Mouse (Mus musculus) kidney, embryonic 15.5 days (tissue): ENCODE data around the gene Pycr1. TPM values are rescaled to one million over a fixed set of nuclear protein-coding genes. Genes with fewer than 3 reads are reported as not detected.

Experiments
- ATAC-seq: fragments of 200-750 bp; cut with Nextera tagmentation; replicated peaks from 2 replicates; pipeline ENCODE4 v1.8.0; 2017; ENCODE audit warnings: moderate TSS enrichment; ENCODE audit not compliant: low FRiP score
- H3K27ac ChIP-seq: fragments of 300-500 bp; sonication (generic); 2 replicates; pipeline ENCODE4 v1.5.1; 2015; ENCODE audit warnings: mild to moderate bottlenecking, inconsistent platforms
- H3K27me3 ChIP-seq: fragments of 300-500 bp; sonication (generic); 2 replicates; pipeline ENCODE4 v1.6.1; 2015; ENCODE audit warnings: inconsistent platforms
- H3K36me3 ChIP-seq: fragments of 300-500 bp; sonication (generic); 2 replicates; pipeline ENCODE4 v1.6.1; 2015; ENCODE audit warnings: inconsistent platforms
- H3K4me1 ChIP-seq: fragments of 300-500 bp; sonication (generic); 2 replicates; pipeline ENCODE4 v1.6.1; 2015; ENCODE audit warnings: inconsistent platforms
- H3K4me2 ChIP-seq: fragments of 300-500 bp; sonication (generic); 2 replicates; pipeline ENCODE4 v1.6.1; 2015; ENCODE audit warnings: moderate library complexity, mild to moderate bottlenecking, inconsistent platforms
- H3K4me3 ChIP-seq: fragments of 300-500 bp; sonication (generic); replicated peaks from 2 replicates; pipeline ENCODE4 v1.5.1; 2015; ENCODE audit warnings: mild to moderate bottlenecking, inconsistent platforms
- H3K9ac ChIP-seq: fragments of 300-500 bp; sonication (generic); 2 replicates; pipeline ENCODE4 v1.6.1; 2015; ENCODE audit warnings: mild to moderate bottlenecking, inconsistent platforms
- H3K9me3 ChIP-seq: fragments of 300-500 bp; sonication (generic); replicated peaks from 2 replicates; pipeline ENCODE4 v1.6.1; 2016; ENCODE audit warnings: inconsistent platforms
- WGBS: fragments of 180-500 bp; shearing (Covaris S2); methylation state at CpG from one replicate; pipeline ENCODE4 v1.1.7; 2015; ENCODE audit warnings: mixed read lengths; 5-methylcytosine and 5-hydroxymethylcytosine counted together
- polyA plus RNA-seq: library from polyadenylated mRNA; unstranded; fragments of >200 nt; fragmentation: Nextera tagmentation; extraction: Ambion mirVana; gene quantifications from 2 replicates; pipeline ENCODE4 v1.2.1, GENCODE M21; 2015

The Pycr1 gene
- polyA plus RNA-seq, 1 experiment from 2014 or later: 29.3 TPM

GRCm38 (mm10) chr11:120609250-120609649 lies 34.3 kb downstream of the Pycr1 start:
- H3K27me3 ChIP-seq: no peaks in the 10 kb centered on the region
- peak overlapping the region; percentile 37; the same call in 1 of the 2 replicates for H3K4me3 ChIP-seq
- H3K9ac ChIP-seq: no peak overlapping the region; the same call in 1 of the 2 replicates
- H3K9me3 ChIP-seq: no peaks in the 10 kb centered on the region
- peak overlapping the region; percentile 65 for H3K4me2 ChIP-seq
- H3K27ac ChIP-seq: peak overlapping the region; percentile 33
- 20% methylated on average over 8 of the region's 8 CpGs for WGBS
- peaks cover 29% of the 10 kb centered on the region for H3K4me1 ChIP-seq
- peak; percentile 63 for ATAC-seq
- peaks cover 66% of the 10 kb centered on the region for H3K36me3 ChIP-seq

GRCm38 (mm10) chr11:120608241-120609034 lies 35.1 kb downstream of the Pycr1 start, which contains the start of gene Npb:
Gene Npb (plus strand): TSS chr11:120608477.
- Histone ChIP-seq H3K27ac (peak within 1 kb of the TSS; percentile 33), H3K27me3 (no peaks in the 10 kb centered on the region), H3K4me1 (peaks cover 29% of the 10 kb centered on the region), H3K4me3 (peak within 1 kb of the TSS; percentile 37), H3K4me2 (peak within 1 kb of the TSS; percentile 65), H3K9me3 (no peaks in the 10 kb centered on the region), H3K36me3 (peaks cover 66% of the 10 kb centered on the region), H3K9ac (peak within 1 kb of the TSS; percentile 44)
- ATAC-seq: 0 out of 2 replicates have a peak, but pooled peaks have one; percentile 17
- 4% methylated on average over 45 of the region's 45 CpGs for WGBS

DNA sequence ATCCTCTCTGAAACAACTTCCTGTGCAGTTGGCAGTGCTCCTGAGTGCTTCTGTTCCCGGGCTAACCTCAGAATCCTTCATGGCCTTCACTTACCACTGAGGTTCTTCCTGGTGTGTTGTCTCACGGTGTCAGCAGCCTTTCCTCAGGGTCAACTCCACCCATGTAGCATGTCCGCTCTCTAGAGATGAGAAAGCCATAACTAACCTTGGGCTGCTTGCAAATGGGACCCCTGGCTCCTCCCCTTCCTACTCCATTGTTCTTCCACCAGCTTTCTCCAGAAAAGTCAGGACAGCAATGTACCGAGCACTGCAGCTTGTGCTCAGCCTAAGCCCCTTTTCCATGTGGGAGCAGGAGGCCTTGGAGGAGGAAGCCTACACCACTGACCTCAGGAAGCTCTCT lies 36.8 kb downstream of the Pycr1 start:
- Histone ChIP-seq H3K4me1 (peaks cover 29% of the 10 kb centered on the region), H3K27me3 (no peaks in the 10 kb centered on the region), H3K4me2 (no peak overlapping the region), H3K27ac (0 out of 2 replicates have a peak overlapping the region, but pooled peaks have one; percentile 1), H3K4me3 (no peak overlapping the region), H3K36me3 (peaks cover 67% of the 10 kb centered on the region), H3K9ac (0 out of 2 replicates have a peak overlapping the region, but pooled peaks have one; percentile 7), H3K9me3 (no peaks in the 10 kb centered on the region)
- 66% methylated on average over 4 of the region's 4 CpGs for WGBS
- no peak for ATAC-seq

- peaks cover 29% of the 10 kb centered on the region for H3K4me1 ChIP-seq
- ATAC-seq: no peak
- H3K27me3 ChIP-seq: no peaks in the 10 kb centered on the region
- WGBS: 90% methylated on average over 7 of the region's 7 CpGs
- H3K9me3 ChIP-seq: no peaks in the 10 kb centered on the region
- no peak overlapping the region for H3K4me3 ChIP-seq
- H3K4me2 ChIP-seq: no peak overlapping the region
- peaks cover 66% of the 10 kb centered on the region for H3K36me3 ChIP-seq
- no peak overlapping the region for H3K9ac ChIP-seq
- no peak overlapping the region for H3K27ac ChIP-seq
These were observed 37.9 kb downstream of the Pycr1 start for GRCm38 (mm10) chr11:120605667-120606066.

DNA sequence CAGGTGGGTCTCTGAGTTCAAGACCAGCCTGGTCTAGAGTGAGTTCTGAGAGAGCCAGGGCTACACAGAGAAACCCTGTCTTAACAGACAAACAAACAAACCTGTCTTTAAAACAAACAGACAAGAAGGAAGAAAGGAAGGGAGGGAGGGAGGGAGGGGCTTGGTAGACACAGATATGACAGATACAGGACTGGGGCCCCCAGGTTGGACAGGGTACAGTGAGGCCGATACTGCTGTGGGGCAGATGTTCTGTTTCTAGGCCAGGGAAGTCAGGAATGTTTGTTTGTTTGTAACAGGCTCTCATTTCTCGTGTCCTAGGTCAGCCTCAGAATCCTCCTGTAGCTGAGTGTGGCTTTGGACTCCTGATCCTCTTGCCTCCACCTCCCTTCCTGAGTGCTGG lies 40.0 kb downstream of the Pycr1 start:
- H3K9ac ChIP-seq: no peak overlapping the region
- H3K27ac ChIP-seq: no peak overlapping the region
- no peak overlapping the region for H3K4me2 ChIP-seq
- peaks cover 68% of the 10 kb centered on the region for H3K36me3 ChIP-seq
- no peak overlapping the region for H3K4me3 ChIP-seq
- 78% methylated on average over 2 of the region's 2 CpGs for WGBS
- ATAC-seq: no peak
- H3K9me3 ChIP-seq: no peaks in the 10 kb centered on the region
- H3K4me1 ChIP-seq: peaks cover 29% of the 10 kb centered on the region
- no peaks in the 10 kb centered on the region for H3K27me3 ChIP-seq

- H3K4me3 ChIP-seq: no peak overlapping the region
- H3K9me3 ChIP-seq: no peaks in the 10 kb centered on the region
- H3K9ac ChIP-seq: no peak overlapping the region
- ATAC-seq: no peak
- H3K4me1 ChIP-seq: peaks cover 29% of the 10 kb centered on the region
- 94% methylated on average over 3 of the region's 3 CpGs for WGBS
- H3K27me3 ChIP-seq: no peaks in the 10 kb centered on the region
- H3K4me2 ChIP-seq: no peak overlapping the region
- H3K36me3 ChIP-seq: peaks cover 72% of the 10 kb centered on the region
- no peak overlapping the region for H3K27ac ChIP-seq
These were observed 42.9 kb downstream of the Pycr1 start for GRCm38 (mm10) chr11:120600716-120601115.

- 41% methylated on average over 17 of the region's 17 CpGs for WGBS
- Histone ChIP-seq H3K4me3 (peak overlapping the region; percentile 99), H3K9ac (peak overlapping the region; percentile 74), H3K4me2 (peak overlapping the region; percentile 92), H3K36me3 (peaks cover 71% of the 10 kb centered on the region), H3K27ac (peak overlapping the region; percentile 89), H3K4me1 (peaks cover 32% of the 10 kb centered on the region), H3K27me3 (no peaks in the 10 kb centered on the region), H3K9me3 (no peaks in the 10 kb centered on the region)
- ATAC-seq: no peak
These were observed 44.5 kb downstream of the Pycr1 start for GRCm38 (mm10) chr11:120598990-120599549.

- peak within 1 kb of the TSS; percentile 99 for H3K4me3 ChIP-seq
- peak; percentile 98 for ATAC-seq
- no peaks in the 10 kb centered on the region for H3K27me3 ChIP-seq
- H3K9me3 ChIP-seq: no peaks in the 10 kb centered on the region
- peak within 1 kb of the TSS; percentile 92 for H3K4me2 ChIP-seq
- WGBS: under 1% methylated on average over 86 of the region's 88 CpGs
- H3K27ac ChIP-seq: peak within 1 kb of the TSS; percentile 89
- peak within 1 kb of the TSS; percentile 92 for H3K9ac ChIP-seq
- H3K36me3 ChIP-seq: peaks cover 71% of the 10 kb centered on the region
- H3K4me1 ChIP-seq: peaks cover 32% of the 10 kb centered on the region
These were observed 45.1 kb downstream of the Pycr1 start, which contains the start of the genes Alyref and Anapc11 for GRCm38 (mm10) chr11:120598283-120598989. Gene Alyref (minus strand): TSS chr11:120598365. Gene Anapc11 (plus strand): TSS chr11:120598421.

GRCm38 (mm10) chr11:120597240-120598235 lies 46.0 kb downstream of the Pycr1 start:
- H3K27me3 ChIP-seq: no peaks in the 10 kb centered on the region
- no peaks in the 10 kb centered on the region for H3K9me3 ChIP-seq
- H3K36me3 ChIP-seq: peaks cover 71% of the 10 kb centered on the region
- H3K4me2 ChIP-seq: peak overlapping the region; percentile 92
- H3K4me1 ChIP-seq: peaks cover 32% of the 10 kb centered on the region
- peak overlapping the region; percentile 99 for H3K4me3 ChIP-seq
- WGBS: 2% methylated on average over 99 of the region's 99 CpGs
- peak overlapping the region; percentile 92 for H3K9ac ChIP-seq
- ATAC-seq: peak; percentile 61
- peak overlapping the region; percentile 89 for H3K27ac ChIP-seq

DNA sequence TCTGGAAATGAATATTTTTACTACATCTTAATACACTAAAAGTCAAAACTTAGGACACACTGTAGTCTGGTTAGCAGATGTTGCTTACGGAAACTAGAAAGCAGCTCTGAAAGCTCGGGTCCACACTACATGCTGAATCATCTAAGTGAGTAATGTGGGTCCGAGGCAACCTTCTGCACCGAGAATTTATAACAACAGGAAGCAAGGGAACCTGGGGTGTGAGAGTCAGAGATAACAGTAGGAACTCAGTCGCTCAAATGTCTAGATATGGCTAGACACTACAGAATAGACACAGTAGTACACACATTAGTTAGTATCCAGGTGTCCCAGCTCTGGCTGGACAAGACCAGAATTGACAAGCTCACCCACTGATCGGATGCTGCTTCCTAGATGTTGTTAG lies 55.0 kb downstream of the Pycr1 start:
- Histone ChIP-seq H3K4me3 (no peak overlapping the region), H3K36me3 (peaks cover 99% of the 10 kb centered on the region), H3K27ac (no peak overlapping the region), H3K4me2 (no peak overlapping the region), H3K9ac (no peak overlapping the region), H3K4me1 (no peaks in the 10 kb centered on the region), H3K9me3 (no peaks in the 10 kb centered on the region), H3K27me3 (no peaks in the 10 kb centered on the region)
- WGBS: 90% methylated on average over 6 of the region's 6 CpGs
- no peak for ATAC-seq
